Comparison of ENCODE assay signal across 24 mouse cellular contexts in genomic region chr5:144278374-144278960, GRCm38 (mm10). TPM values are rescaled to one million over a fixed set of nuclear protein-coding genes. Genes with fewer than 3 reads are reported as not detected.
DNase-seq lines count a peak whose midpoint lies in the region; ATAC-seq lines count a peak whose summit lies in the region.
"Had no signal": no experiment of that assay in that cellular context is flagged by ENCODE, and none has a peak within 500 bp of the region (broad histone marks: within the 10 kb centered on the region; RNA-seq: fewer than 3 reads in every experiment).

No protein-coding gene starts in this region.

- H3K9me3 ChIP-seq in midbrain, embryonic 11.5 days (ENCODE audit: control insufficient read depth, low read length) = no peaks in the 10 kb centered on the region
- no peaks in the 10 kb centered on the region for H3K9me3 ChIP-seq in midbrain, embryonic 10.5 days (replicated peaks)
- H3K9me3 ChIP-seq: embryonic facial prominence, embryonic 15.5 days; forebrain, embryonic 10.5 days; G1E; heart, embryonic 13.5 days; hindbrain, embryonic 12.5 days had no signal

- peak; percentile 43 for DNase-seq in CD4-positive, CD25-positive, alpha-beta regulatory T cell, adult 2 months (ENCODE audit: low read depth, low spot score)
- DNase-seq in adrenal gland, postnatal 14 days = peak; percentile 58
- no peak for DNase-seq in adrenal gland, postnatal 25 days
- DNase-seq in midbrain, embryonic 11.5 days (ENCODE audit: low spot score, missing footprints) = peak; percentile 77
- no peak for DNase-seq in midbrain, embryonic 10.5 days (ENCODE audit: low spot score)
- peak; percentile 60 for DNase-seq in naive thymus-derived CD4-positive, alpha-beta T cell, adult 2 months (ENCODE audit: low read depth)
- DNase-seq in urinary bladder, postnatal 25 days (ENCODE audit: low spot score) = no peak
- DNase-seq: cerebellum, adult 11 months; cerebellum, adult 8-10 months; cerebellum, postnatal 14 days; embryo, embryonic 11 days; gastrocnemius, adult 2 months; gastrocnemius, postnatal 25 days; heart, postnatal 4 days had no signal

- 91% methylated on average over 11 of the region's 13 CpGs for WGBS in midbrain, embryonic 11.5 days
- WGBS in midbrain, embryonic 10.5 days = 94% methylated on average over 12 of the region's 13 CpGs

- no peaks in the 10 kb centered on the region for H3K4me1 ChIP-seq in midbrain, embryonic 11.5 days (ENCODE audit: control insufficient read depth, insufficient read depth, low read length)
- peaks cover 15% of the 10 kb centered on the region for H3K4me1 ChIP-seq in midbrain, embryonic 10.5 days
- H3K4me1 ChIP-seq: hindbrain, embryonic 12.5 days had no signal

- H3K9ac ChIP-seq in midbrain, embryonic 11.5 days (ENCODE audit: low read length) = no peak overlapping the region
- H3K9ac ChIP-seq: embryonic facial prominence, embryonic 15.5 days; heart, embryonic 13.5 days; hindbrain, embryonic 12.5 days had no signal

- H3K4me2 ChIP-seq in midbrain, embryonic 11.5 days = no peak overlapping the region
- H3K4me2 ChIP-seq: embryonic facial prominence, embryonic 15.5 days; heart, embryonic 13.5 days; hindbrain, embryonic 12.5 days had no signal

- H3K27me3 ChIP-seq in midbrain, embryonic 11.5 days (ENCODE audit: control insufficient read depth, insufficient read depth, low read length) = no peaks in the 10 kb centered on the region
- no peaks in the 10 kb centered on the region for H3K27me3 ChIP-seq in midbrain, embryonic 10.5 days (ENCODE audit: low read depth, poor library complexity, severe bottlenecking)
- H3K27me3 ChIP-seq: embryonic facial prominence, embryonic 15.5 days; heart, embryonic 13.5 days; hindbrain, embryonic 12.5 days had no signal

- no peak overlapping the region for H3K4me3 ChIP-seq in midbrain, embryonic 11.5 days (ENCODE audit: low read depth, low read length)
- H3K4me3 ChIP-seq in midbrain, embryonic 10.5 days = no peak overlapping the region
- H3K4me3 ChIP-seq: embryonic facial prominence, embryonic 15.5 days; erythroblast, embryonic 14.5 days; forebrain, embryonic 10.5 days; gastrocnemius, adult 2 months; heart, embryonic 13.5 days; hindbrain, embryonic 12.5 days had no signal

- no peak overlapping the region for H3K27ac ChIP-seq in midbrain, embryonic 11.5 days (ENCODE audit: low read depth, low read length)
- H3K27ac ChIP-seq in midbrain, embryonic 10.5 days (replicated peaks) = no peak overlapping the region
- H3K27ac ChIP-seq: embryonic facial prominence, embryonic 15.5 days; forebrain, embryonic 10.5 days; gastrocnemius, adult 2 months; heart, embryonic 13.5 days; hindbrain, embryonic 12.5 days had no signal

- ATAC-seq in CD4-positive, CD25-positive, alpha-beta regulatory T cell, adult 4 months = no peak
- no peak for ATAC-seq in midbrain, embryonic 11.5 days (ENCODE audit: low FRiP score)
- ATAC-seq: forebrain, embryonic 14.5 days; hindbrain, embryonic 16.5 days; inflammation-experienced regulatory T-cells, adult 6 months had no signal

- no peaks in the 10 kb centered on the region for H3K36me3 ChIP-seq in midbrain, embryonic 11.5 days (ENCODE audit: control insufficient read depth, insufficient read depth, low read length)
- H3K36me3 ChIP-seq in midbrain, embryonic 10.5 days = peaks cover 35% of the 10 kb centered on the region

RNA-seq across cellular contexts. Expression of gene Bri3, which starts 34.2 kb away (rescaled TPM):
- 1 to 10 TPM; 2.6 to 5.2 TPM for polyA plus RNA-seq in CD4-positive, CD25-positive, alpha-beta regulatory T cell, adult 4 months (2017; shearing (Covaris generic))
- 123 and 128 TPM in 2 replicates for total RNA-seq in adrenal gland, postnatal 14 days (2021)
- total RNA-seq in adrenal gland, postnatal 25 days (2021) = 110 and 114 TPM in 2 replicates
- 123 and 130 TPM in 2 replicates for polyA plus RNA-seq in midbrain, embryonic 11.5 days (2014; fragmentation: Nextera tagmentation; extraction: Ambion mirVana)
- polyA plus RNA-seq in midbrain, embryonic 10.5 days (2016; fragmentation: Nextera tagmentation; extraction: Ambion mirVana) = 116 and 117 TPM in 2 replicates

RNA-seq across cellular contexts. Expression of gene Tecpr1, which starts 55.1 kb away (rescaled TPM):
- 100 to 1,000 TPM in 1 of 2 experiments, 10 to 100 TPM in 1; 78.5 to 109 TPM for polyA plus RNA-seq in CD4-positive, CD25-positive, alpha-beta regulatory T cell, adult 4 months (2017; shearing (Covaris generic))
- total RNA-seq in adrenal gland, postnatal 14 days (2021) = 79.1 and 89.2 TPM in 2 replicates
- 101 and 107 TPM in 2 replicates for total RNA-seq in adrenal gland, postnatal 25 days (2021)
- polyA plus RNA-seq in midbrain, embryonic 11.5 days (2014; fragmentation: Nextera tagmentation; extraction: Ambion mirVana) = 13.1 TPM in 2 replicates
- polyA plus RNA-seq in midbrain, embryonic 10.5 days (2016; fragmentation: Nextera tagmentation; extraction: Ambion mirVana) = 21.7 and 27.7 TPM in 2 replicates

Comparison
In these comparisons a context has a peak if more than half of its experiments do, and no peak if none do; other contexts are left out.
1. DNase-seq: peak in CD4-positive, CD25-positive, alpha-beta regulatory T cell, adult 2 months (single experiment), adrenal gland, postnatal 14 days (single experiment), midbrain, embryonic 11.5 days (single experiment) and naive thymus-derived CD4-positive, alpha-beta T cell, adult 2 months (single experiment); none in adrenal gland, postnatal 25 days (single experiment), midbrain, embryonic 10.5 days (single experiment) and urinary bladder, postnatal 25 days (single experiment).
2. RNA of gene Bri3, which starts 34.2 kb away (polyA plus RNA-seq): 123 to 130 TPM in midbrain, embryonic 11.5 days and 116 to 117 TPM in midbrain, embryonic 10.5 days; 2.6 to 5.2 TPM in CD4-positive, CD25-positive, alpha-beta regulatory T cell, adult 4 months; every median in the first group is over 10 times any median in the second.